Mouse (Mus musculus) spleen, postnatal 10 days (tissue): ENCODE measurements at regions not wholly inside any gene's neighbourhood (a gene's known extent, or its start where the extent isn't known, plus 50 kb on each side); places are given as distances from the start of the nearest gene placed in this dataset.

Experiments used
- DNase-seq, 2 experiments: peaks; one replicate each; pipeline ENCODE4 v3.0.0; 2021 to 2022; ENCODE audit warnings: low spot score in 2 of 2

DNA sequence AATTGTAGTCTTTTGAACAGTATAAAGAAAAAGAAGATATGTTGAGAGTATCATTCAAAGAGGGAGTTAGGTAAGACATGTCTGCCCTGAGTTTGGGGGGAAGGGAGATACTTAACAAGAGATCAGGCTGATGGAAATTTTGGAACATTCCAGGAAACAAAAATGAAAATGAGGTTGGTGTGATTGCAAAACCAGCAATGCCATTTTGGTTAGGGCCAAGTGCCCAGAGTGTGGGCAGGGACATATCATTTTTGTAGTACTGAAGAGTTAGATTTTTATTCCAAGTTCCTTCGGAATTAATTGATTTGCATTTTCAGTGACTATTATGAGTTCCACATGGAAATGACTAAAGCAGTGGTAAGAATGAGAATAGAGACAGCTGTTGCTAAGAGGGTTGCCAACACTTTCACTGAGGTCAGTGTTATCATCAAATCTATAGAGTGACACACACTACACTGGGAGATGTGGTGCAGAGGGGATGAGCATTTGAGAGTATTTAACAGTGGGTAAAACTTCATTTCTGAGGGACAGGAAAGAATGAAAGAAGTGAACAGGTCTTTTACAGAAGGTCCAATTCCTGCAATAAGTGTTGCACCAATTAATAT lies 105.1 kb upstream of the Erbb4 start:
- no peak for DNase-seq

DNA sequence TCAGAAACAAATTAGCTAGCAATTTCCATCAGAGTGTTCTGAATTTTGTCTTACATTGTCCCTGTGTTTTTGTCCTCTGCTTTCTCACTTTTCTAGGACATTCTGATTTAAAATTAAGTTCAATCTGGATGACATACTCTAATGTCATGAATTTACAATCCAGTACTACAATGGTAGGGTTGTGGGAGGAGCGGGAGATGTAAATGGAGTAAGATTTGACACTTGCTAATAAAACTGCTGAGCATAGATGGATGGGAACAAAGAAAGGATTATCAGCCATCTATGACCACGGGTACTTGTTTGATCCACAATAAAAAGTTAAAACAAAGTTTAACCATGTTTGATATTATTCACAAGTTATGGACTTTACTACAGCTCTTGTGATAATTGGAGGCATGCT lies 94.9 kb upstream of the Erbb4 start:
- DNase-seq = no peak

DNA sequence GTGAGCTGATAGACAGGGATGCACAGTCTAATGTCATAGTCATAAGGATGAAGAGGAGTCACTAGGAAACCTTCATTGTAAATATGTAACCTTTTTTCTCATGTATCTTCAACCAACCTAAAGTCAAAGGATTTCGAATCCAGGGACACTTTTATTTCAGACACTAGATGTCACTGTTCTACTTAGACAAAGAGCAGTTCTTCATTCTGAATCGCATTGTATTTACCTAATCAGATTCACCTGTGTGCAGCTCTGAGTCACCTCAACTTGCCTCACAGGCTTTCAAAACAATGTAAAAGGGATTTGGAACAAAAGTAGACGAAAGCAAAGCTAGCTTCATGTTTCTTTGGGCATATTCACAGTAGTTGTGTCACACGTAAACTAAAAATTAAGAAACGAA lies 57.3 kb upstream of the Erbb4 start:
- no peak for DNase-seq
